In genomic region chr3:82998772-82999463, GRCm38 (mm10) we compare ENCODE assay signal across 8 mouse cellular contexts. TPM values are rescaled to one million over a fixed set of nuclear protein-coding genes. Genes with fewer than 3 reads are reported as not detected.
DNase-seq lines count a peak whose midpoint lies in the region; ATAC-seq lines count a peak whose summit lies in the region.

No protein-coding gene starts in this region.

- H3K4me3 ChIP-seq in liver, embryonic 11.5 days (ENCODE audit: low read depth, low read length) = no peak overlapping the region
- H3K4me3 ChIP-seq in neural tube, embryonic 13.5 days = no peak overlapping the region

- DNase-seq in thymus, postnatal 14 days = peak; percentile 24
- DNase-seq in thymus, postnatal 4 days = no peak
- peak; percentile 5 for DNase-seq in cerebellum, adult 11 months
- peak; percentile 8 to 36 for DNase-seq in frontal cortex, postnatal 25 days (ENCODE audit: low spot score in 2 of 2)
- DNase-seq in kidney, adult 8-10 months = peak; percentile 34 to 48
- no peak for DNase-seq in liver, embryonic 11.5 days (ENCODE audit: low spot score)

- no peak overlapping the region for H3K9ac ChIP-seq in liver, embryonic 11.5 days (ENCODE audit: low read depth, low read length)
- no peak overlapping the region for H3K9ac ChIP-seq in neural tube, embryonic 13.5 days

- no peaks in the 10 kb centered on the region for H3K36me3 ChIP-seq in liver, embryonic 11.5 days (ENCODE audit: control insufficient read depth, insufficient read depth, low read length)
- no peaks in the 10 kb centered on the region for H3K36me3 ChIP-seq in neural tube, embryonic 13.5 days

- peak; percentile 59 for ATAC-seq in liver, embryonic 11.5 days (replicated peaks; ENCODE audit: low FRiP score)
- peak; percentile 90 for ATAC-seq in neural tube, embryonic 13.5 days (ENCODE audit: low read depth)
- ATAC-seq in erythroid progenitor cell, adult 5-6 weeks (replicated peaks; ENCODE audit: low FRiP score, poor library complexity, severe bottlenecking) = no peak

- H3K27me3 ChIP-seq in liver, embryonic 11.5 days (replicated peaks; ENCODE audit: control insufficient read depth, insufficient read depth, low read length) = no peaks in the 10 kb centered on the region
- peaks cover 23% of the 10 kb centered on the region for H3K27me3 ChIP-seq in neural tube, embryonic 13.5 days

- H3K9me3 ChIP-seq in liver, embryonic 11.5 days (ENCODE audit: control insufficient read depth, low read length) = no peaks in the 10 kb centered on the region
- H3K9me3 ChIP-seq in neural tube, embryonic 13.5 days = no peaks in the 10 kb centered on the region

- no peak overlapping the region for H3K4me2 ChIP-seq in liver, embryonic 11.5 days
- no peak overlapping the region for H3K4me2 ChIP-seq in neural tube, embryonic 13.5 days

- H3K4me1 ChIP-seq in liver, embryonic 11.5 days (replicated peaks; ENCODE audit: control insufficient read depth, insufficient read depth, low read length) = no peaks in the 10 kb centered on the region
- peaks cover 8% of the 10 kb centered on the region for H3K4me1 ChIP-seq in neural tube, embryonic 13.5 days (replicated peaks)

- no peak overlapping the region for H3K27ac ChIP-seq in liver, embryonic 11.5 days (ENCODE audit: low read depth, low read length)
- H3K27ac ChIP-seq in neural tube, embryonic 13.5 days (replicated peaks) = no peak overlapping the region

- WGBS in liver, embryonic 11.5 days = 32% methylated on average over 8 of the region's 8 CpGs
- 30% methylated on average over 8 of the region's 8 CpGs for WGBS in neural tube, embryonic 13.5 days

RNA-seq across cellular contexts. Expression of gene Fgg, which starts 8.6 kb away (rescaled TPM):
- 178 and 182 TPM in 2 replicates for polyA plus RNA-seq in liver, embryonic 11.5 days (2014; fragmentation: Nextera tagmentation; extraction: Ambion mirVana)
- polyA plus RNA-seq in neural tube, embryonic 13.5 days (2015; fragmentation: Nextera tagmentation; extraction: Ambion mirVana) = 0.17 TPM in 1 of 2 replicates, not detected in the other
- not detected in 2 replicates for total RNA-seq in erythroid progenitor cell, adult 5-6 weeks (2015; ENCODE audit: low replicate concordance)
- total RNA-seq in erythroid progenitor cell, adult 5-6 weeks (2017; ENCODE audit: low replicate concordance) = not detected in 2 replicates

RNA-seq across cellular contexts. Expression of gene Fga, which starts 27.0 kb away (rescaled TPM):
- polyA plus RNA-seq in liver, embryonic 11.5 days (2014; fragmentation: Nextera tagmentation; extraction: Ambion mirVana) = 161 and 182 TPM in 2 replicates
- 0.35 TPM in 1 of 2 replicates, not detected in the other for polyA plus RNA-seq in neural tube, embryonic 13.5 days (2015; fragmentation: Nextera tagmentation; extraction: Ambion mirVana)
- total RNA-seq in erythroid progenitor cell, adult 5-6 weeks (2015; ENCODE audit: low replicate concordance) = not detected in 2 replicates
- total RNA-seq in erythroid progenitor cell, adult 5-6 weeks (2017; ENCODE audit: low replicate concordance) = not detected in 2 replicates

RNA-seq across cellular contexts. Expression of gene Fgb, which starts 50.7 kb away (rescaled TPM):
- 176 and 188 TPM in 2 replicates for polyA plus RNA-seq in liver, embryonic 11.5 days (2014; fragmentation: Nextera tagmentation; extraction: Ambion mirVana)
- 0.07 and 0.08 TPM in 2 replicates for polyA plus RNA-seq in neural tube, embryonic 13.5 days (2015; fragmentation: Nextera tagmentation; extraction: Ambion mirVana)
- total RNA-seq in erythroid progenitor cell, adult 5-6 weeks (2015; ENCODE audit: low replicate concordance) = not detected in 2 replicates
- total RNA-seq in erythroid progenitor cell, adult 5-6 weeks (2017; ENCODE audit: low replicate concordance) = not detected in 2 replicates

RNA-seq across cellular contexts. Expression of gene Plrg1, which starts 56.4 kb away (rescaled TPM):
- 92.7 and 103 TPM in 2 replicates for polyA plus RNA-seq in liver, embryonic 11.5 days (2014; fragmentation: Nextera tagmentation; extraction: Ambion mirVana)
- 109 and 110 TPM in 2 replicates for polyA plus RNA-seq in neural tube, embryonic 13.5 days (2015; fragmentation: Nextera tagmentation; extraction: Ambion mirVana)
- total RNA-seq in erythroid progenitor cell, adult 5-6 weeks (2015; ENCODE audit: low replicate concordance) = 8.8 and 39.3 TPM in 2 replicates
- 25.6 and 28.5 TPM in 2 replicates for total RNA-seq in erythroid progenitor cell, adult 5-6 weeks (2017; ENCODE audit: low replicate concordance)

Comparison
In these comparisons a context has a peak if more than half of its experiments do, and no peak if none do; other contexts are left out.
1. DNase-seq: peak in thymus, postnatal 14 days (single experiment), cerebellum, adult 11 months (single experiment), frontal cortex, postnatal 25 days (2 of 2) and kidney, adult 8-10 months (2 of 2); none in thymus, postnatal 4 days (single experiment) and liver, embryonic 11.5 days (single experiment).
2. RNA of gene Fgg, which starts 8.6 kb away (polyA plus RNA-seq): 178 to 182 TPM in liver, embryonic 11.5 days; 0.17 TPM in neural tube, embryonic 13.5 days; every median in the first group is over 100 times any median in the second.
3. RNA of gene Fga, which starts 27.0 kb away (polyA plus RNA-seq): 161 to 182 TPM in liver, embryonic 11.5 days; 0.35 TPM in neural tube, embryonic 13.5 days; every median in the first group is over 100 times any median in the second.
4. RNA of gene Fgb, which starts 50.7 kb away (polyA plus RNA-seq): 176 to 188 TPM in liver, embryonic 11.5 days; 0.07 to 0.08 TPM in neural tube, embryonic 13.5 days; every median in the first group is over 100 times any median in the second.